Mouse (Mus musculus) CH12.LX (cell line): ENCODE results near the gene Anapc5. TPM values are rescaled to one million over a fixed set of nuclear protein-coding genes. Genes with fewer than 3 reads are reported as not detected.
A peak's percentile ranks its signal among the peaks of the same experiment; 100 is the strongest.

ENCODE experiments used
- DNase-seq: peaks from one replicate; pipeline ENCODE4 v3.0.0-alpha.2; 2013; ENCODE audit errors: extremely low read depth
- H3K27ac ChIP-seq: 2 replicates; pipeline ENCODE4 v1.5.1; 2012; ENCODE audit warnings: low read depth, mild to moderate bottlenecking, control low read depth, moderate library complexity; ENCODE audit not compliant: insufficient read depth
- H3K27me3 ChIP-seq: replicated peaks from 2 replicates; pipeline ENCODE3; 2012; ENCODE audit warnings: inconsistent platforms
- H3K36me3 ChIP-seq, 2 experiments: replicated peaks in 1 of 2; 2 replicates each; pipeline versions ENCODE3 to v1.6.1; 2012; ENCODE audit warnings: inconsistent platforms in 1 of 2, low read length in 1 of 2, mild to moderate bottlenecking in 1 of 2, mixed read lengths in 1 of 2, moderate library complexity in 1 of 2; ENCODE audit not compliant: control insufficient read depth in 1 of 2, insufficient read depth in 1 of 2
- H3K4me1 ChIP-seq, 2 experiments: 2 replicates each; pipeline ENCODE4 v1.6.1; 2012; ENCODE audit warnings: inconsistent platforms in 1 of 2, moderate library complexity in 1 of 2; ENCODE audit not compliant: insufficient read depth in 2 of 2, control insufficient read depth in 1 of 2
- H3K4me2 ChIP-seq: 2 replicates; pipeline ENCODE4 v1.6.1; 2012; ENCODE audit warnings: low read depth, mild to moderate bottlenecking, control low read depth; ENCODE audit not compliant: poor library complexity, insufficient read depth, severe bottlenecking
- H3K4me3 ChIP-seq, 3 experiments: fragments of 150-350 bp in 1 of 3; sonication (generic) in 1 of 3; replicated peaks in 1 of 3; 2 replicates each; pipeline versions ENCODE3 to v1.5.1; 2011 to 2012; ENCODE audit warnings: low read depth in 2 of 3, low read length in 2 of 3, mild to moderate bottlenecking in 2 of 3, moderate library complexity in 2 of 3, control low read depth in 1 of 3, improper control_type of control experiment in 1 of 3, inconsistent platforms in 1 of 3, mixed read lengths in 1 of 3; ENCODE audit not compliant: poor library complexity in 1 of 3
- H3K79me2 ChIP-seq: replicated peaks from 2 replicates; pipeline ENCODE4 v1.6.1; 2012; ENCODE audit warnings: mild to moderate bottlenecking, moderate library complexity; ENCODE audit not compliant: control insufficient read depth, poor library complexity, insufficient read depth, severe bottlenecking; ENCODE audit errors: extremely low read depth
- H3K9ac ChIP-seq: 2 replicates; pipeline ENCODE4 v1.6.1; 2012; ENCODE audit warnings: low read depth, mild to moderate bottlenecking, control low read depth, moderate library complexity; ENCODE audit not compliant: insufficient read depth
- H3K9me3 ChIP-seq: replicated peaks from 2 replicates; pipeline ENCODE3; 2012; ENCODE audit warnings: low read length, inconsistent platforms, mixed read lengths
- BHLHE40 ChIP-seq: IDR thresholded peaks from 2 replicates; pipeline ENCODE4 v1.6.1; 2011; ENCODE audit warnings: mild to moderate bottlenecking, low read depth, low read length, improper control_type of control experiment
- CHD1 ChIP-seq: IDR thresholded peaks from 2 replicates; pipeline ENCODE4 v1.6.1; 2012; ENCODE audit warnings: low read depth, low read length, improper control_type of control experiment, inconsistent platforms
- CHD2 ChIP-seq: IDR thresholded peaks from 2 replicates; pipeline ENCODE4 v1.6.1; 2011; ENCODE audit warnings: low read length, improper control_type of control experiment
- CTCF ChIP-seq, 2 experiments: IDR thresholded peaks in 1 of 2; conservative IDR thresholded peaks in 1 of 2; 2 replicates each; pipeline ENCODE4 v1.5.1; 2011 to 2012; ENCODE audit warnings: low read depth in 2 of 2, low read length in 2 of 2, improper control_type of control experiment in 1 of 2, inconsistent platforms in 1 of 2, mild to moderate bottlenecking in 1 of 2, moderate library complexity in 1 of 2
- E2F4 ChIP-seq: IDR thresholded peaks from 2 replicates; pipeline ENCODE4 v1.6.1; 2011; ENCODE audit warnings: low read depth, low read length, improper control_type of control experiment; ENCODE audit not compliant: insufficient replicate concordance
- ELF1 ChIP-seq: IDR thresholded peaks from 2 replicates; pipeline ENCODE4 v1.6.1; 2014; ENCODE audit warnings: low read depth, mild to moderate bottlenecking, inconsistent platforms, low read length, improper control_type of control experiment
- EP300 ChIP-seq: IDR thresholded peaks from 2 replicates; pipeline ENCODE4 v1.6.1; 2011; ENCODE audit warnings: low read length, improper control_type of control experiment
- ETS1 ChIP-seq: conservative IDR thresholded peaks from 2 replicates; pipeline ENCODE4 v1.6.1; 2012; ENCODE audit warnings: low read depth, mild to moderate bottlenecking, inconsistent platforms, low read length, improper control_type of control experiment, moderate library complexity
- GABPA ChIP-seq: IDR thresholded peaks from 2 replicates; pipeline ENCODE4 v1.6.1; 2012; ENCODE audit warnings: low read depth, low read length, improper control_type of control experiment, inconsistent platforms; ENCODE audit not compliant: insufficient replicate concordance
- HCFC1 ChIP-seq: IDR thresholded peaks from 2 replicates; pipeline ENCODE4 v1.6.1; 2012; ENCODE audit warnings: low read depth, mild to moderate bottlenecking, inconsistent platforms, low read length, improper control_type of control experiment
- IRF4 ChIP-seq: IDR thresholded peaks from 2 replicates; pipeline ENCODE4 v1.6.1; 2014; ENCODE audit warnings: low read depth, mild to moderate bottlenecking, inconsistent platforms, low read length, improper control_type of control experiment
- JUN ChIP-seq: IDR thresholded peaks from 2 replicates; pipeline ENCODE4 v1.6.1; 2011; ENCODE audit warnings: low read depth, mild to moderate bottlenecking, low read length, improper control_type of control experiment, moderate library complexity; ENCODE audit not compliant: insufficient read depth
- JUND ChIP-seq: conservative IDR thresholded peaks from 2 replicates; pipeline ENCODE4 v1.6.1; 2011; ENCODE audit warnings: low read depth, low read length, improper control_type of control experiment
- KAT2A ChIP-seq: IDR thresholded peaks from 2 replicates; pipeline ENCODE4 v1.6.1; 2012; ENCODE audit warnings: low read length, improper control_type of control experiment, inconsistent platforms; ENCODE audit not compliant: insufficient replicate concordance
- MAFK ChIP-seq: IDR thresholded peaks from 2 replicates; pipeline ENCODE4 v1.6.1; 2011; ENCODE audit warnings: low read length, improper control_type of control experiment; ENCODE audit not compliant: insufficient replicate concordance
- MAX ChIP-seq: IDR thresholded peaks from 2 replicates; pipeline ENCODE4 v1.6.1; 2011; ENCODE audit warnings: low read length, improper control_type of control experiment
- MAZ ChIP-seq: IDR thresholded peaks from 2 replicates; pipeline ENCODE4 v1.6.1; 2012; ENCODE audit warnings: low read depth, mild to moderate bottlenecking, inconsistent platforms, low read length, improper control_type of control experiment, moderate library complexity
- MEF2A ChIP-seq: IDR thresholded peaks from 2 replicates; pipeline ENCODE4 v1.6.1; 2014; ENCODE audit warnings: low read depth, mild to moderate bottlenecking, inconsistent platforms, low read length, improper control_type of control experiment, borderline replicate concordance
- MXI1 ChIP-seq: IDR thresholded peaks from 2 replicates; pipeline ENCODE4 v1.6.1; 2011; ENCODE audit warnings: mild to moderate bottlenecking, low read depth, low read length, improper control_type of control experiment
- MYC ChIP-seq: IDR thresholded peaks from 2 replicates; pipeline ENCODE4 v1.6.1; 2011; ENCODE audit warnings: low read depth, mild to moderate bottlenecking, improper control_type of control experiment, low read length
- NELFE ChIP-seq: IDR thresholded peaks from 2 replicates; pipeline ENCODE4 v1.6.1; 2011; ENCODE audit warnings: low read depth, low read length, improper control_type of control experiment
- NRF1 ChIP-seq: IDR thresholded peaks from 2 replicates; pipeline ENCODE4 v1.6.1; 2014; ENCODE audit warnings: low read depth, mild to moderate bottlenecking, inconsistent platforms, low read length, improper control_type of control experiment, moderate library complexity
- PAX5 ChIP-seq: IDR thresholded peaks from 2 replicates; pipeline ENCODE4 v1.6.1; 2012; ENCODE audit warnings: low read length, inconsistent platforms, mixed read lengths
- POLR2A ChIP-seq: IDR thresholded peaks from 2 replicates; pipeline ENCODE4 v1.6.1; 2011; ENCODE audit warnings: low read depth, mild to moderate bottlenecking, improper control_type of control experiment, low read length
- POLR2AphosphoS2 ChIP-seq: IDR thresholded peaks from 2 replicates; pipeline ENCODE4 v1.6.1; 2011; ENCODE audit warnings: low read depth, low read length, improper control_type of control experiment
- RAD21 ChIP-seq: IDR thresholded peaks from 2 replicates; pipeline ENCODE4 v1.6.1; 2011; ENCODE audit warnings: low read depth, mild to moderate bottlenecking, low read length, improper control_type of control experiment, moderate library complexity
- RCOR1 ChIP-seq: conservative IDR thresholded peaks from 2 replicates; pipeline ENCODE4 v1.6.1; 2012; ENCODE audit warnings: low read depth, mild to moderate bottlenecking, inconsistent platforms, low read length, improper control_type of control experiment
- SIN3A ChIP-seq: IDR thresholded peaks from 2 replicates; pipeline ENCODE4 v1.6.1; 2012; ENCODE audit warnings: low read length, improper control_type of control experiment, inconsistent platforms
- SMC3 ChIP-seq: IDR thresholded peaks from 2 replicates; pipeline ENCODE4 v1.6.1; 2011; ENCODE audit warnings: low read depth, low read length, improper control_type of control experiment
- TBP ChIP-seq: conservative IDR thresholded peaks from 2 replicates; pipeline ENCODE4 v1.6.1; 2011; ENCODE audit warnings: low read depth, low read length, improper control_type of control experiment
- TCF12 ChIP-seq: IDR thresholded peaks from 2 replicates; pipeline ENCODE4 v1.6.1; 2014; ENCODE audit warnings: low read depth, mild to moderate bottlenecking, inconsistent platforms, low read length, improper control_type of control experiment
- UBTF ChIP-seq: IDR thresholded peaks from 2 replicates; pipeline ENCODE4 v1.6.1; 2012; ENCODE audit warnings: low read depth, mild to moderate bottlenecking, inconsistent platforms, low read length, improper control_type of control experiment, moderate library complexity
- USF1 ChIP-seq: IDR thresholded peaks from 2 replicates; pipeline ENCODE4 v1.6.1; 2014; ENCODE audit warnings: low read depth, mild to moderate bottlenecking, inconsistent platforms, low read length, improper control_type of control experiment
- USF2 ChIP-seq: conservative IDR thresholded peaks from 2 replicates; pipeline ENCODE4 v1.6.1; 2011; ENCODE audit warnings: low read depth, low read length, improper control_type of control experiment
- ZC3H11A ChIP-seq: IDR thresholded peaks from 2 replicates; pipeline ENCODE4 v1.6.1; 2012; ENCODE audit warnings: low read depth, mild to moderate bottlenecking, inconsistent platforms, low read length, improper control_type of control experiment
- ZKSCAN1 ChIP-seq: IDR thresholded peaks from 2 replicates; pipeline ENCODE4 v1.6.1; 2012; ENCODE audit warnings: low read depth, inconsistent platforms, low read length, improper control_type of control experiment, borderline replicate concordance
- ZMIZ1 ChIP-seq: IDR thresholded peaks from 2 replicates; pipeline ENCODE4 v1.6.1; 2012; ENCODE audit warnings: low read depth, mild to moderate bottlenecking, inconsistent platforms, low read length, improper control_type of control experiment
- ZNF384 ChIP-seq: IDR thresholded peaks from 2 replicates; pipeline ENCODE4 v1.6.1; 2012; ENCODE audit warnings: low read depth, low read length, improper control_type of control experiment, inconsistent platforms
- dilution Hi-C: fragments of 300-500 bp; cut with MboI; formaldehyde crosslinking; loops from 2 replicates; pipeline ENCODE4 v1.14.3; 2020; ENCODE audit warnings: low sequenced_read_pairs; ENCODE audit not compliant: extremely low pct_unique_long_range_greater_than_20kb, extremely low pct_ligation_motif_present
- in situ Hi-C: fragments of 300-500 bp; cut with MboI; formaldehyde crosslinking; loops from 3 replicates; pipeline ENCODE4 v1.14.3; 2019; ENCODE audit warnings: low sequenced_read_pairs, low pct_ligation_motif_present, low pct_unique_long_range_greater_than_20kb, mixed read lengths
- polyA plus RNA-seq: library from polyadenylated mRNA; unstranded; fragments of >175 nt; gene quantifications from 2 replicates; pipeline ENCODE4 v1.2.1, GENCODE M21; 2012; ENCODE audit warnings: low read depth; ENCODE audit not compliant: insufficient read length
- total RNA-seq, 2 experiments: library from RNA; depleted of rRNA; stranded (reverse); fragments of 300-350 nt in 1 of 2; fragments of >200 nt in 1 of 2; gene quantifications; 2 replicates each; pipeline ENCODE4 v1.2.3; 2012 to 2014

The Anapc5 gene
- total and polyA plus RNA-seq, 3 experiments, result 247 to 280 (median 252) TPM

DNA sequence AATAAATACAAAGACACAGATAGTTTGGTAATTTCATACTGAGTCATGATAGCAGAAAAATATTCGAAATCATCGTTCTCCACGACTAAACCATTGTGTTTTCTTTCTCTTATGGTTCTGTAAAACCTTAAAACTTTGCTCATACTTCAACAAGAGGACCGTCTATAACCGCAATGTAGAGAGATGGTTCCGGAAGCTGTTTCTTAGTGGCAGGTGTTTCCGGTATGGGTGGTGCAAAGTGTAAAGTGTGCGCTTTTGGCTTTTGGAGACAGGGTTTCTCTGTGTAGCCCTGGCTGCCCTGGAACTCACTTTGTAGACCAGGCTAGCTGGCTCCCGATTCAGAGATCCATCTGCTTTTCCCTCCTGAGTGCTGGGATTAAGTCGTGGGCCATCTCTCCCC, 11.4 kb upstream of the Anapc5 start:
- no peaks in the 10 kb centered on the region for H3K4me1 ChIP-seq
- no peaks in the 10 kb centered on the region for H3K79me2 ChIP-seq
- H3K36me3 ChIP-seq, result no peaks in the 10 kb centered on the region
- peak overlapping the region; percentile 27; the same call in 1 of the 2 replicates for H3K4me2 ChIP-seq
- in situ Hi-C loops, result no loop called here
- no peak overlapping the region for H3K27ac ChIP-seq
- H3K9ac ChIP-seq, result no peak overlapping the region
- no peaks in the 10 kb centered on the region for H3K9me3 ChIP-seq
- H3K27me3 ChIP-seq, result no peaks in the 10 kb centered on the region
- DNase-seq, result no peak
- dilution Hi-C loops, result no loop called here
- H3K4me3 ChIP-seq, result no peak overlapping the region
- TF ChIP-seq ETS1 (no peak), JUN (no peak), SIN3A (peak; percentile 58; the same call in 1 of the 2 replicates), POLR2AphosphoS2 (no peak), IRF4 (peak; percentile 27; the same call in 1 of the 2 replicates), RCOR1 (no peak), MYC (0 out of 2 replicates have a peak, but pooled peaks have one; percentile 27), EP300 (peak; percentile 69), MEF2A (peak; percentile 16; the same call in 1 of the 2 replicates), NELFE (0 out of 2 replicates have a peak, but pooled peaks have one; percentile 37), ELF1 (peak; percentile 55; the same call in 1 of the 2 replicates), NRF1 (no peak), KAT2A (no peak), CHD1 (no peak), HCFC1 (peak; percentile 27; the same call in 1 of the 2 replicates), USF1 (no peak), ZKSCAN1 (no peak), TBP (0 out of 2 replicates have a peak, but pooled peaks have one; percentile 31), GABPA (no peak), CTCF (conservative IDR thresholded peaks at IDR 0.05 in 1 of 2, IDR thresholded peaks at IDR 0.05 in 1 of 2; ENCODE audit: low read depth in 2 of 2, low read length in 2 of 2) (no peak), USF2 (no peak), JUND (no peak), MXI1 (no peak), POLR2A (0 out of 2 replicates have a peak, but pooled peaks have one; percentile 33), MAZ (no peak), ZNF384 (peak; percentile 64; the same call in 1 of the 2 replicates), SMC3 (no peak), TCF12 (peak; percentile 66), MAX (no peak), UBTF (no peak), CHD2 (no peak), RAD21 (no peak), MAFK (no peak), BHLHE40 (peak; percentile 23; the same call in 1 of the 2 replicates), E2F4 (no peak), ZC3H11A (no peak), PAX5 (no peak), ZMIZ1 (no peak)
